Mouse (Mus musculus): ENCODE measurements at regions not wholly inside any gene's neighbourhood (a gene's known extent, or its start where the extent isn't known, plus 50 kb on each side); places are given as distances from the start of the nearest gene placed in this dataset.
A peak's percentile ranks its signal among the peaks of the same experiment; 100 is the strongest.

DNA sequence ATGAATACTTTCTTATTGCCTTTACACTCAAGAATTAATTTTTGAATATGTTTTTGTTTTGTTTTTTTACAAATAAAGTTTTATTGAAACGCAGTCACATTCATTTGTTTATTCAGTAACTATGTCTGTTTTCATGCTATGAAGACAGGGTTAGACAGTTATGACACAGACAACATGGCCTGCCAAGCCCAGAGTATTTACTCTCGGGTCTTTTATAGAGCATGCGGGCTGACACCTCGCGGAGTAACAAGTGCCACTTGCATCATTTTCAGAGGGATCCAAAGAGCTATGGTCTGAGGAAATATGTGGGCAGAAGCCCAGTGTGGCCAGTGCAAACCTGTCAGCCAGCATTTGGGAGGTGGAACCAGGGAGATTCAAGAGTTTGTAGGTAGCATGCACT lies 206.5 kb upstream of the Nt5e start:
- Histone ChIP-seq H3K27me3 (ENCODE audit: control insufficient read depth, insufficient read depth, low read length) (no peaks in the 10 kb centered on the region), H3K9ac (no peak overlapping the region), H3K27ac (no peak overlapping the region), H3K4me2 (replicated peaks) (no peak overlapping the region), H3K4me3 (replicated peaks; ENCODE audit: low read length) (no peak overlapping the region), H3K36me3 (replicated peaks; ENCODE audit: control insufficient read depth, insufficient read depth) (no peaks in the 10 kb centered on the region), H3K4me1 (replicated peaks; ENCODE audit: control insufficient read depth, insufficient read depth, low read length) (no peaks in the 10 kb centered on the region), H3K9me3 (ENCODE audit: control insufficient read depth, low read length) (no peaks in the 10 kb centered on the region)
- DNase-seq (ENCODE audit: low spot score) (no peak), ATAC-seq (ENCODE audit: low FRiP score) (no peak)
- WGBS: 83% methylated on average over 5 of the region's 5 CpGs

- no peaks in the 10 kb centered on the region for H3K36me3 ChIP-seq (replicated peaks; ENCODE audit: control insufficient read depth, insufficient read depth)
- H3K27me3 ChIP-seq (ENCODE audit: control insufficient read depth, insufficient read depth, low read length): no peaks in the 10 kb centered on the region
- H3K9ac ChIP-seq: no peak overlapping the region
- no peak for DNase-seq (ENCODE audit: low spot score)
- WGBS: 77% methylated on average over 11 of the region's 11 CpGs
- H3K4me2 ChIP-seq (replicated peaks): no peak overlapping the region
- ATAC-seq (ENCODE audit: low FRiP score): peak; percentile 48; the same call in 1 of the 2 replicates
- H3K9me3 ChIP-seq (ENCODE audit: control insufficient read depth, low read length): no peaks in the 10 kb centered on the region
- H3K27ac ChIP-seq: no peak overlapping the region
- no peaks in the 10 kb centered on the region for H3K4me1 ChIP-seq (replicated peaks; ENCODE audit: control insufficient read depth, insufficient read depth, low read length)
- H3K4me3 ChIP-seq (replicated peaks; ENCODE audit: low read length): no peak overlapping the region
Observed at GRCm38 (mm10) chr9:88120963-88121570, 205.9 kb upstream of the Nt5e start.

DNA sequence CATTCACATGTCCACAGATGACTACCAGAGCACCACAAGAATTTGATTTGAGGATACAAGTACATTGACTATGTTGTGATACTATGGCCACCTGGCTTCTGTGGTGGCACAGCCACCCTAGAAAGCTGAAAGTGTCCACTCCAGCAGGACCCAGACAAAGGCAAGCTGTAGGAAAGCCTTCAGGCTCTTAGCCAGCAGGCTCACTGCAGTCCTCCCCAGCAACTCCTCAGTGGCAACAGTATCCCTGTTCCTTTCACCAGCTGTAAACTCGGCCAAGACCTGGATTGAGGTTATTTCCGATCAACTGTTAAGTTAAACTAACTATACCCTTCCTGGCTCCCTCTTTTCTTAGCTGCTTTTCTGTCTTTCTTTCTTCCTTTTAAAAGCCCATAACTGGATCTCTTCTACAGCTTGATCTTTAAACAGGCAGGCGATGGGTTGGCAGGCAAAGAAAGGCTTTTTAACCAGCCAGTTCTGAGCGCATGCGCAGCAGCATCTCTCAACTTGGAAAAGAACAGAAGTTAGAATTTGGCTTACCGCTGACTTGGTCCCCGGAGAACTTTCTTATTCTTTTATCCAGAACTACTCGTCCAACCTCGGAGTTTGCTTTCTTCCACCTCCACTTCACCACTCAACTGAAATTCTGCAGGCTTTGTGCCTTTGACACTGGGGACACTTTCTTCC lies 202.5 kb upstream of the Nt5e start:
- Histone ChIP-seq H3K4me1 (replicated peaks; ENCODE audit: control insufficient read depth, insufficient read depth, low read length) (no peaks in the 10 kb centered on the region), H3K9ac (no peak overlapping the region), H3K27me3 (ENCODE audit: control insufficient read depth, insufficient read depth, low read length) (no peaks in the 10 kb centered on the region), H3K4me3 (replicated peaks; ENCODE audit: low read length) (no peak overlapping the region), H3K9me3 (ENCODE audit: control insufficient read depth, low read length) (no peaks in the 10 kb centered on the region), H3K4me2 (replicated peaks) (no peak overlapping the region), H3K27ac (no peak overlapping the region), H3K36me3 (replicated peaks; ENCODE audit: control insufficient read depth, insufficient read depth) (no peaks in the 10 kb centered on the region)
- no peak for ATAC-seq (ENCODE audit: low FRiP score)
- 88% methylated on average over 9 of the region's 9 CpGs for WGBS
- DNase-seq (ENCODE audit: low spot score): no peak

GRCm38 (mm10) chr9:88163025-88163780 lies 163.8 kb upstream of the Nt5e start:
- H3K27me3 ChIP-seq (ENCODE audit: control insufficient read depth, insufficient read depth, low read length): no peaks in the 10 kb centered on the region
- no peak overlapping the region for H3K27ac ChIP-seq
- H3K36me3 ChIP-seq (replicated peaks; ENCODE audit: control insufficient read depth, insufficient read depth): no peaks in the 10 kb centered on the region
- no peak overlapping the region for H3K4me3 ChIP-seq (replicated peaks; ENCODE audit: low read length)
- no peaks in the 10 kb centered on the region for H3K4me1 ChIP-seq (replicated peaks; ENCODE audit: control insufficient read depth, insufficient read depth, low read length)
- no peak overlapping the region for H3K4me2 ChIP-seq (replicated peaks)
- H3K9ac ChIP-seq: no peak overlapping the region
- no peak for DNase-seq (ENCODE audit: low spot score)
- 81% methylated on average over 6 of the region's 6 CpGs for WGBS
- no peaks in the 10 kb centered on the region for H3K9me3 ChIP-seq (ENCODE audit: control insufficient read depth, low read length)
- no peak for ATAC-seq (ENCODE audit: low FRiP score)

- ATAC-seq (ENCODE audit: low FRiP score) (no peak), DNase-seq (ENCODE audit: low spot score) (no peak)
- Histone ChIP-seq H3K9me3 (ENCODE audit: control insufficient read depth, low read length) (no peaks in the 10 kb centered on the region), H3K27ac (no peak overlapping the region), H3K4me3 (replicated peaks; ENCODE audit: low read length) (no peak overlapping the region), H3K4me2 (replicated peaks) (no peak overlapping the region), H3K4me1 (replicated peaks; ENCODE audit: control insufficient read depth, insufficient read depth, low read length) (no peaks in the 10 kb centered on the region), H3K36me3 (replicated peaks; ENCODE audit: control insufficient read depth, insufficient read depth) (no peaks in the 10 kb centered on the region), H3K27me3 (ENCODE audit: control insufficient read depth, insufficient read depth, low read length) (no peaks in the 10 kb centered on the region), H3K9ac (no peak overlapping the region)
- 74% methylated on average over 4 of the region's 4 CpGs for WGBS
Observed at GRCm38 (mm10) chr9:88177575-88178254, 149.3 kb upstream of the Nt5e start.

- no peaks in the 10 kb centered on the region for H3K27me3 ChIP-seq (ENCODE audit: control insufficient read depth, insufficient read depth, low read length)
- no peaks in the 10 kb centered on the region for H3K9me3 ChIP-seq (ENCODE audit: control insufficient read depth, low read length)
- H3K36me3 ChIP-seq (replicated peaks; ENCODE audit: control insufficient read depth, insufficient read depth): no peaks in the 10 kb centered on the region
- no peak overlapping the region for H3K4me3 ChIP-seq (replicated peaks; ENCODE audit: low read length)
- WGBS: 82% methylated on average over 9 of the region's 9 CpGs
- H3K4me1 ChIP-seq (replicated peaks; ENCODE audit: control insufficient read depth, insufficient read depth, low read length): no peaks in the 10 kb centered on the region
- no peak overlapping the region for H3K9ac ChIP-seq
- H3K27ac ChIP-seq: no peak overlapping the region
- ATAC-seq (ENCODE audit: low FRiP score) (no peak), DNase-seq (ENCODE audit: low spot score) (no peak)
- H3K4me2 ChIP-seq (replicated peaks): no peak overlapping the region
Observed at GRCm38 (mm10) chr9:88181189-88181994, 145.6 kb upstream of the Nt5e start.

- no peak for ATAC-seq (ENCODE audit: low FRiP score)
- Histone ChIP-seq H3K9ac (no peak overlapping the region), H3K4me2 (replicated peaks) (no peak overlapping the region), H3K4me1 (replicated peaks; ENCODE audit: control insufficient read depth, insufficient read depth, low read length) (no peaks in the 10 kb centered on the region), H3K27me3 (ENCODE audit: control insufficient read depth, insufficient read depth, low read length) (no peaks in the 10 kb centered on the region), H3K36me3 (replicated peaks; ENCODE audit: control insufficient read depth, insufficient read depth) (no peaks in the 10 kb centered on the region), H3K9me3 (ENCODE audit: control insufficient read depth, low read length) (no peaks in the 10 kb centered on the region), H3K27ac (no peak overlapping the region), H3K4me3 (replicated peaks; ENCODE audit: low read length) (no peak overlapping the region)
- no peak for DNase-seq (ENCODE audit: low spot score)
- 83% methylated on average over 7 of the region's 7 CpGs for WGBS
Observed at GRCm38 (mm10) chr9:88207378-88207777, 119.6 kb upstream of the Nt5e start.

- Histone ChIP-seq H3K27me3 (ENCODE audit: control insufficient read depth, insufficient read depth, low read length) (no peaks in the 10 kb centered on the region), H3K9me3 (ENCODE audit: control insufficient read depth, low read length) (no peaks in the 10 kb centered on the region), H3K9ac (no peak overlapping the region), H3K4me1 (replicated peaks; ENCODE audit: control insufficient read depth, insufficient read depth, low read length) (no peaks in the 10 kb centered on the region), H3K4me2 (replicated peaks) (no peak overlapping the region), H3K4me3 (replicated peaks; ENCODE audit: low read length) (no peak overlapping the region), H3K36me3 (replicated peaks; ENCODE audit: control insufficient read depth, insufficient read depth) (no peaks in the 10 kb centered on the region), H3K27ac (no peak overlapping the region)
- no peak for DNase-seq (ENCODE audit: low spot score)
- ATAC-seq (ENCODE audit: low FRiP score): no peak
Observed at GRCm38 (mm10) chr9:88208022-88208421, 119.0 kb upstream of the Nt5e start.
